ENCODE assay signal across 8 mouse cellular contexts in genomic region chr6:100732376-100733021, GRCm38 (mm10). TPM values are rescaled to one million over a fixed set of nuclear protein-coding genes. Genes with fewer than 3 reads are reported as not detected.
DNase-seq lines count a peak whose midpoint lies in the region; ATAC-seq lines count a peak whose summit lies in the region.

No protein-coding gene starts in this region.

- DNase-seq in hindlimb bud, embryonic 11.5 days (ENCODE audit: extremely low spot score, low read depth, low spot score): peak; percentile 31
- no peak for DNase-seq in testis, postnatal 10 days (ENCODE audit: low spot score)
- no peak for DNase-seq in thymus, postnatal 0 days (ENCODE audit: low spot score)

- H3K27ac ChIP-seq in hindbrain, embryonic 16.5 days (ENCODE audit: low read depth, low read length): no peak overlapping the region
- no peak overlapping the region for H3K27ac ChIP-seq in hindbrain, embryonic 12.5 days
- no peak overlapping the region for H3K27ac ChIP-seq in forebrain, embryonic 15.5 days (replicated peaks)
- H3K27ac ChIP-seq in lung, embryonic 16.5 days (ENCODE audit: low read length): peak overlapping the region; percentile 70

- ATAC-seq in hindbrain, embryonic 16.5 days: peak; percentile 52; the same call in 1 of the 2 replicates
- ATAC-seq in hindbrain, embryonic 12.5 days (ENCODE audit: low FRiP score): no peak
- peak; percentile 81 for ATAC-seq in forebrain, embryonic 15.5 days (replicated peaks)
- peak; percentile 91 for ATAC-seq in lung, embryonic 16.5 days (ENCODE audit: low read depth)
- no peak for ATAC-seq in erythroid progenitor cell, adult 5-6 weeks (replicated peaks; ENCODE audit: low FRiP score, poor library complexity, severe bottlenecking)

- no peak overlapping the region for H3K4me2 ChIP-seq in hindbrain, embryonic 16.5 days (ENCODE audit: low read length)
- no peak overlapping the region for H3K4me2 ChIP-seq in hindbrain, embryonic 12.5 days (replicated peaks)
- H3K4me2 ChIP-seq in forebrain, embryonic 15.5 days (replicated peaks): no peak overlapping the region
- peak overlapping the region; percentile 17; the same call in 1 of the 2 replicates for H3K4me2 ChIP-seq in lung, embryonic 16.5 days (ENCODE audit: low read depth, low read length)

- H3K36me3 ChIP-seq in hindbrain, embryonic 16.5 days (ENCODE audit: control insufficient read depth, insufficient read depth, low read length): no peaks in the 10 kb centered on the region
- no peaks in the 10 kb centered on the region for H3K36me3 ChIP-seq in hindbrain, embryonic 12.5 days
- H3K36me3 ChIP-seq in forebrain, embryonic 15.5 days: no peaks in the 10 kb centered on the region
- H3K36me3 ChIP-seq in lung, embryonic 16.5 days (ENCODE audit: control insufficient read depth, insufficient read depth, low read length): no peaks in the 10 kb centered on the region

- H3K9ac ChIP-seq in hindbrain, embryonic 16.5 days (ENCODE audit: low read depth, low read length): no peak overlapping the region
- no peak overlapping the region for H3K9ac ChIP-seq in hindbrain, embryonic 12.5 days
- H3K9ac ChIP-seq in forebrain, embryonic 15.5 days (replicated peaks): no peak overlapping the region
- H3K9ac ChIP-seq in lung, embryonic 16.5 days (ENCODE audit: low read length): no peak overlapping the region

- no peak overlapping the region for H3K4me3 ChIP-seq in hindbrain, embryonic 16.5 days (ENCODE audit: low read length)
- no peak overlapping the region for H3K4me3 ChIP-seq in hindbrain, embryonic 12.5 days
- no peak overlapping the region for H3K4me3 ChIP-seq in forebrain, embryonic 15.5 days
- H3K4me3 ChIP-seq in lung, embryonic 16.5 days (ENCODE audit: low read length): no peak overlapping the region

- no peaks in the 10 kb centered on the region for H3K27me3 ChIP-seq in hindbrain, embryonic 16.5 days (replicated peaks; ENCODE audit: control insufficient read depth, insufficient read depth, low read length)
- no peaks in the 10 kb centered on the region; the same call in 1 of the 2 replicates for H3K27me3 ChIP-seq in hindbrain, embryonic 12.5 days
- H3K27me3 ChIP-seq in forebrain, embryonic 15.5 days: no peaks in the 10 kb centered on the region
- H3K27me3 ChIP-seq in lung, embryonic 16.5 days (ENCODE audit: control insufficient read depth, insufficient read depth, low read depth, low read length): no peaks in the 10 kb centered on the region

- H3K9me3 ChIP-seq in hindbrain, embryonic 16.5 days (ENCODE audit: control insufficient read depth, low read length): no peaks in the 10 kb centered on the region
- no peaks in the 10 kb centered on the region for H3K9me3 ChIP-seq in hindbrain, embryonic 12.5 days (replicated peaks)
- H3K9me3 ChIP-seq in forebrain, embryonic 15.5 days: no peaks in the 10 kb centered on the region
- no peaks in the 10 kb centered on the region for H3K9me3 ChIP-seq in lung, embryonic 16.5 days (ENCODE audit: control insufficient read depth, low read length)

- H3K4me1 ChIP-seq in hindbrain, embryonic 16.5 days (ENCODE audit: control insufficient read depth, insufficient read depth, low read depth, low read length): no peaks in the 10 kb centered on the region
- no peaks in the 10 kb centered on the region for H3K4me1 ChIP-seq in hindbrain, embryonic 12.5 days
- peaks cover 12% of the 10 kb centered on the region; the same call in 1 of the 2 replicates for H3K4me1 ChIP-seq in forebrain, embryonic 15.5 days
- peaks cover 10% of the 10 kb centered on the region for H3K4me1 ChIP-seq in lung, embryonic 16.5 days (replicated peaks; ENCODE audit: control insufficient read depth, insufficient read depth, low read length)

- 48% methylated on average over 12 of the region's 12 CpGs for WGBS in hindbrain, embryonic 16.5 days
- 60% methylated on average over 12 of the region's 12 CpGs for WGBS in hindbrain, embryonic 12.5 days
- WGBS in forebrain, embryonic 15.5 days: 61% methylated on average over 12 of the region's 12 CpGs
- WGBS in lung, embryonic 16.5 days: 36% methylated on average over 12 of the region's 12 CpGs

RNA-seq across cellular contexts. Expression of gene Gxylt2, which starts 28.0 kb away (rescaled TPM):
- polyA plus RNA-seq in hindbrain, embryonic 16.5 days (2015; fragmentation: Nextera tagmentation; extraction: Ambion mirVana): 1.1 and 2.5 TPM in 2 replicates
- 9.6 and 11.1 TPM in 2 replicates for polyA plus RNA-seq in hindbrain, embryonic 12.5 days (2016; fragmentation: Nextera tagmentation; extraction: Ambion mirVana)
- 0.66 and 0.88 TPM in 2 replicates for polyA plus RNA-seq in forebrain, embryonic 15.5 days (2015; fragmentation: Nextera tagmentation; extraction: Ambion mirVana)
- 2.2 and 3.0 TPM in 2 replicates for polyA plus RNA-seq in lung, embryonic 16.5 days (2015; fragmentation: Nextera tagmentation; extraction: Ambion mirVana)
- total RNA-seq in erythroid progenitor cell, adult 5-6 weeks (2015; ENCODE audit: low replicate concordance): not detected in 2 replicates
- not detected in 2 replicates for total RNA-seq in erythroid progenitor cell, adult 5-6 weeks (2017; ENCODE audit: low replicate concordance)
- 0.96 and 1.2 TPM in 2 replicates for polyA plus RNA-seq in thymus, postnatal 0 days (2015; fragmentation: Nextera tagmentation; extraction: Ambion mirVana)

Comparison
In these comparisons a context has a peak if more than half of its experiments do, and no peak if none do; other contexts are left out.
1. ATAC-seq: peak in hindbrain, embryonic 16.5 days (single experiment), forebrain, embryonic 15.5 days (single experiment) and lung, embryonic 16.5 days (single experiment); none in hindbrain, embryonic 12.5 days (single experiment) and erythroid progenitor cell, adult 5-6 weeks (single experiment).